Mouse (Mus musculus): ENCODE measurements around the gene Slc38a7.
"Not testable (repeated sequence)": the region's sequence is repeated elsewhere in the genome, so short reads cannot be mapped to it uniquely, and the experiment has no call there.

Slc38a7 gene

GRCm38 (mm10) chr8:95853102-95853843, at the start of gene Slc38a7:
Gene Slc38a7 (minus strand): TSS chr8:95853539.
- peak; percentile 78 for DNase-seq (ENCODE audit: low read depth)

- DNase-seq (ENCODE audit: low read depth), result no peak
Observed at GRCm38 (mm10) chr8:95901864-95902263, 48.5 kb upstream of the Slc38a7 start.

GRCm38 (mm10) chr8:95893701-95894100, 40.4 kb upstream of the Slc38a7 start:
- DNase-seq (ENCODE audit: low read depth), result no peak

- peak; percentile 87 for DNase-seq (ENCODE audit: low read depth)
Observed at GRCm38 (mm10) chr8:95888285-95889136, 35.2 kb upstream of the Slc38a7 start, which contains the start of gene Got2. Gene Got2 (minus strand): TSS chr8:95888547.

GRCm38 (mm10) chr8:95887578-95888284, 34.4 kb upstream of the Slc38a7 start:
- peak; percentile 39 for DNase-seq (ENCODE audit: low read depth)

- peak; percentile 9 for DNase-seq (ENCODE audit: low read depth)
Observed at GRCm38 (mm10) chr8:95886647-95887577, 33.6 kb upstream of the Slc38a7 start.

- no peak for DNase-seq (ENCODE audit: low read depth)
Observed at GRCm38 (mm10) chr8:95885966-95886365, 32.6 kb upstream of the Slc38a7 start.

- DNase-seq (ENCODE audit: low read depth), result no peak
Observed at GRCm38 (mm10) chr8:95885271-95885841, 32.0 kb upstream of the Slc38a7 start.

GRCm38 (mm10) chr8:95884491-95884890, 31.2 kb upstream of the Slc38a7 start:
- no peak for DNase-seq (ENCODE audit: low read depth)

- no peak for DNase-seq (ENCODE audit: low read depth)
Observed at GRCm38 (mm10) chr8:95882191-95882590, 28.9 kb upstream of the Slc38a7 start.

- DNase-seq (ENCODE audit: low read depth), result no peak
Observed at GRCm38 (mm10) chr8:95881576-95881975, 28.2 kb upstream of the Slc38a7 start.

GRCm38 (mm10) chr8:95879823-95880222, 26.5 kb upstream of the Slc38a7 start:
- DNase-seq (ENCODE audit: low read depth), result no peak

- DNase-seq (ENCODE audit: low read depth), result peak; percentile 40
Observed at GRCm38 (mm10) chr8:95878176-95878962, 25.0 kb upstream of the Slc38a7 start.

GRCm38 (mm10) chr8:95875270-95875669, 21.9 kb upstream of the Slc38a7 start:
- DNase-seq (ENCODE audit: low read depth), result no peak

GRCm38 (mm10) chr8:95871690-95872089, 18.4 kb upstream of the Slc38a7 start:
- DNase-seq (ENCODE audit: low read depth), result no peak

- DNase-seq (ENCODE audit: low read depth), result not testable (repeated sequence)
Observed at GRCm38 (mm10) chr8:95864851-95865250, 11.5 kb upstream of the Slc38a7 start.

GRCm38 (mm10) chr8:95863761-95864440, 10.6 kb upstream of the Slc38a7 start:
- DNase-seq (ENCODE audit: low read depth), result not testable (repeated sequence)

GRCm38 (mm10) chr8:95854174-95854573, 835 bp upstream of the Slc38a7 start:
- DNase-seq (ENCODE audit: low read depth), result no peak

GRCm38 (mm10) chr8:95852290-95852689, 1.0 kb downstream of the Slc38a7 start:
- DNase-seq (ENCODE audit: low read depth), result no peak

Data from c-Kit-positive CD71-positive TER-119-negative erythroid progenitor cells, embryonic 14.5 days (primary cell).